Mouse (Mus musculus): ENCODE measurements around the gene Cd79b.

DNA sequence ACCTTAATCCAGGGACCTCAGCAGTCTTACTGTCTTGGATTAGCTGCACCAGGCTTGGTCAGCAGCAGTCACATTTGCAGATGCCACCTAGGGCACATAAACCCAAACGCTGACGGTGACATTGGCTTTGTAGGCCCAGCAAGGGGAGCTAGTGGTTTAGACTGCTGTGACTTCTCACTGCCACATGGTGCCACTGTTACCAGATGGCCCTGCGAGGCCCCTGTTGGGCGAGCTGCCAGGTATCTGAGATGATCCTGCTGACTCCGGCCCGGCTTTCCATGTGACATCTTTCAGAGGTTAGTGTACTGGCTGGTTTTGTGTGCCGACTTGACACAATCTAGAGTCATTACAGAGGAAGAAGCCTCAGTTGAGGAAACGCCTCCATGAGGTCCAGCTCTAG lies 25.2 kb downstream of the Cd79b start:
- TF ChIP-seq CTCF (IDR thresholded peaks at IDR 0.05; ENCODE audit: insufficient read depth, low read length) (peak; percentile 18; the same call in 1 of the 2 replicates), POLR2A (IDR thresholded peaks at IDR 0.05; ENCODE audit: borderline replicate concordance, extremely low read depth, low read depth, low read length) (no peak)

All from lung, adult 2 months (tissue).